Mouse (Mus musculus) midbrain, embryonic 15.5 days (tissue): Measurements from ENCODE around the gene Sertad2. TPM values are rescaled to one million over a fixed set of nuclear protein-coding genes. Genes with fewer than 3 reads are reported as not detected.

Source experiments
- ATAC-seq: fragments of 200-750 bp; cut with Nextera tagmentation; replicated peaks from 2 replicates; pipeline ENCODE4 v1.8.0; 2017; ENCODE audit warnings: moderate TSS enrichment
- H3K27ac ChIP-seq: fragments of 300-500 bp; sonication (generic); 2 replicates; pipeline ENCODE4 v1.5.1; 2015; ENCODE audit warnings: mild to moderate bottlenecking, inconsistent platforms
- H3K27me3 ChIP-seq: fragments of 300-500 bp; sonication (generic); replicated peaks from 2 replicates; pipeline ENCODE4 v1.6.1; 2015; ENCODE audit warnings: inconsistent platforms
- H3K36me3 ChIP-seq: fragments of 300-500 bp; sonication (generic); replicated peaks from 2 replicates; pipeline ENCODE4 v1.6.1; 2015; ENCODE audit warnings: inconsistent platforms
- H3K4me1 ChIP-seq: fragments of 300-500 bp; sonication (generic); 2 replicates; pipeline ENCODE4 v1.6.1; 2015; ENCODE audit warnings: inconsistent platforms
- H3K4me2 ChIP-seq: fragments of 300-500 bp; sonication (generic); 2 replicates; pipeline ENCODE4 v1.6.1; 2015; ENCODE audit warnings: inconsistent platforms, mild to moderate bottlenecking, moderate library complexity
- H3K4me3 ChIP-seq: fragments of 300-500 bp; sonication (generic); 2 replicates; pipeline ENCODE4 v1.5.1; 2015; ENCODE audit warnings: mild to moderate bottlenecking, inconsistent platforms
- H3K9ac ChIP-seq: fragments of 300-500 bp; sonication (generic); 2 replicates; pipeline ENCODE4 v1.6.1; 2015; ENCODE audit warnings: mild to moderate bottlenecking, inconsistent platforms
- H3K9me3 ChIP-seq: fragments of 300-500 bp; sonication (generic); 2 replicates; pipeline ENCODE4 v1.6.1; 2016; ENCODE audit warnings: inconsistent platforms
- WGBS: fragments of 180-500 bp; shearing (Covaris S2); methylation state at CpG from one replicate; pipeline ENCODE4 v1.1.7; 2015; ENCODE audit warnings: mixed read lengths; 5-methylcytosine and 5-hydroxymethylcytosine counted together
- polyA plus RNA-seq: library from polyadenylated mRNA; unstranded; fragments of >200 nt; fragmentation: Nextera tagmentation; extraction: Ambion mirVana; gene quantifications from 2 replicates; pipeline ENCODE4 v1.2.1, GENCODE M21; 2015

The Sertad2 gene
- polyA plus RNA-seq, 1 experiment from 2014 or later, result 27.7 TPM

GRCm38 (mm10) chr11:20691000-20691399 lies 147.9 kb downstream of the Sertad2 start:
- WGBS, result 2% methylated on average over 4 of the region's 4 CpGs
- Histone ChIP-seq H3K4me1 (no peaks in the 10 kb centered on the region), H3K9ac (no peak overlapping the region), H3K4me2 (no peak overlapping the region), H3K9me3 (no peaks in the 10 kb centered on the region), H3K27ac (no peak overlapping the region), H3K4me3 (no peak overlapping the region), H3K27me3 (no peaks in the 10 kb centered on the region), H3K36me3 (no peaks in the 10 kb centered on the region)
- ATAC-seq, result peak; percentile 82

Other genes starting within 250 kb of the Sertad2 start
- gene Slc1a4, start 210.5 kb upstream of the Sertad2 start, polyA plus RNA-seq, result 60.0 and 61.7 TPM in 2 replicates
- 35.0 and 35.9 TPM in 2 replicates for gene Aftph, start 198.3 kb downstream of the Sertad2 start, polyA plus RNA-seq